Mouse (Mus musculus) MEL (cell line): ENCODE measurements around the gene Cul7. TPM values are rescaled to one million over a fixed set of nuclear protein-coding genes. Genes with fewer than 3 reads are reported as not detected.

Source experiments
- DNase-seq: peaks from one replicate; pipeline ENCODE4 v3.0.0; 2011; ENCODE audit warnings: low read depth, low spot score
- H3K27ac ChIP-seq: 2 replicates; pipeline ENCODE4 v1.5.1; 2012; ENCODE audit warnings: low read depth, mild to moderate bottlenecking, control low read depth, low read length, moderate library complexity; ENCODE audit not compliant: control insufficient read depth
- H3K27me3 ChIP-seq, 2 experiments: fragments of 150-350 bp in 1 of 2; sonication (generic) in 1 of 2; 2 replicates each; pipeline ENCODE4 v1.6.1; 2012; ENCODE audit warnings: low read length in 2 of 2, mild to moderate bottlenecking in 2 of 2, improper control_type of control experiment in 1 of 2, moderate library complexity in 1 of 2; ENCODE audit not compliant: insufficient read depth in 2 of 2, control insufficient read depth in 1 of 2
- H3K36me3 ChIP-seq, 2 experiments: 2 replicates each; pipeline ENCODE4 v1.6.1; 2012 to 2014; ENCODE audit warnings: low read length in 2 of 2, improper control_type of control experiment in 1 of 2, inconsistent platforms in 1 of 2, mild to moderate bottlenecking in 1 of 2; ENCODE audit not compliant: insufficient read depth in 2 of 2, control insufficient read depth in 1 of 2
- H3K4me1 ChIP-seq, 2 experiments: fragments of 150-350 bp in 1 of 2; sonication (generic) in 1 of 2; 2 replicates each; pipeline ENCODE4 v1.6.1; 2012; ENCODE audit warnings: low read length in 2 of 2, improper control_type of control experiment in 1 of 2, mild to moderate bottlenecking in 1 of 2; ENCODE audit not compliant: insufficient read depth in 2 of 2, control insufficient read depth in 1 of 2
- H3K4me3 ChIP-seq, 2 experiments: fragments of 150-350 bp in 1 of 2; sonication (generic) in 1 of 2; 2 replicates each; pipeline ENCODE4 v1.5.1; 2012; ENCODE audit warnings: low read depth in 2 of 2, low read length in 2 of 2, mild to moderate bottlenecking in 2 of 2, moderate library complexity in 2 of 2, control low read depth in 1 of 2, improper control_type of control experiment in 1 of 2; ENCODE audit not compliant: control insufficient read depth in 1 of 2, insufficient read depth in 1 of 2
- H3K79me2 ChIP-seq: 2 replicates; pipeline ENCODE4 v1.6.1; 2012; ENCODE audit warnings: mild to moderate bottlenecking, low read length, moderate library complexity; ENCODE audit not compliant: control insufficient read depth, poor library complexity, insufficient read depth
- H3K9ac ChIP-seq: 2 replicates; pipeline ENCODE4 v1.6.1; 2012; ENCODE audit warnings: low read depth, mild to moderate bottlenecking, control low read depth, low read length, moderate library complexity; ENCODE audit not compliant: control insufficient read depth, poor library complexity, severe bottlenecking
- H3K9me3 ChIP-seq: fragments of 150-350 bp; sonication (generic); replicated peaks from 2 replicates; pipeline ENCODE4 v1.6.1; 2012; ENCODE audit warnings: mild to moderate bottlenecking, low read length, improper control_type of control experiment, moderate library complexity; ENCODE audit not compliant: insufficient read depth
- CHD1 ChIP-seq: IDR thresholded peaks from 2 replicates; pipeline ENCODE4 v1.6.1; 2012; ENCODE audit warnings: low read depth, mild to moderate bottlenecking, inconsistent platforms, low read length, improper control_type of control experiment
- CHD2 ChIP-seq: IDR thresholded peaks from 2 replicates; pipeline ENCODE4 v1.6.1; 2011; ENCODE audit warnings: low read length, improper control_type of control experiment
- E2F4 ChIP-seq: IDR thresholded peaks from 2 replicates; pipeline ENCODE4 v1.6.1; 2011; ENCODE audit warnings: low read depth, low read length, improper control_type of control experiment, borderline replicate concordance
- ELF1 ChIP-seq: IDR thresholded peaks from 2 replicates; pipeline ENCODE4 v1.6.1; 2014; ENCODE audit warnings: low read depth, mild to moderate bottlenecking, inconsistent platforms, low read length, improper control_type of control experiment, moderate library complexity
- GABPA ChIP-seq: IDR thresholded peaks from 2 replicates; pipeline ENCODE4 v1.6.1; 2012; ENCODE audit warnings: low read depth, mild to moderate bottlenecking, inconsistent platforms, low read length, improper control_type of control experiment, moderate library complexity
- JUND ChIP-seq: IDR thresholded peaks from 2 replicates; pipeline ENCODE4 v1.6.1; 2011; ENCODE audit warnings: low read depth, mild to moderate bottlenecking, improper control_type of control experiment, low read length
- MAFK ChIP-seq: IDR thresholded peaks from 2 replicates; pipeline ENCODE4 v1.6.1; 2011; ENCODE audit warnings: low read depth, mild to moderate bottlenecking, low read length, improper control_type of control experiment, borderline replicate concordance
- MAZ ChIP-seq: IDR thresholded peaks from 2 replicates; pipeline ENCODE4 v1.6.1; 2012; ENCODE audit warnings: low read depth, mild to moderate bottlenecking, inconsistent platforms, low read length, improper control_type of control experiment
- NELFE ChIP-seq: IDR thresholded peaks from 2 replicates; pipeline ENCODE4 v1.6.1; 2011; ENCODE audit warnings: low read depth, low read length, improper control_type of control experiment
- POLR2AphosphoS5 ChIP-seq: IDR thresholded peaks from 2 replicates; pipeline ENCODE4 v1.6.1; 2012; ENCODE audit warnings: low read depth, borderline replicate concordance, mild to moderate bottlenecking, inconsistent platforms, low read length, moderate library complexity, mixed read lengths
- RAD21 ChIP-seq: IDR thresholded peaks from 2 replicates; pipeline ENCODE4 v1.6.1; 2011; ENCODE audit warnings: mild to moderate bottlenecking, low read depth, low read length, improper control_type of control experiment
- SMC3 ChIP-seq: IDR thresholded peaks from 2 replicates; pipeline ENCODE4 v1.6.1; 2011; ENCODE audit warnings: low read depth, low read length, improper control_type of control experiment
- TAL1 ChIP-seq: IDR thresholded peaks from 2 replicates; pipeline ENCODE4 v1.6.1; 2012; ENCODE audit warnings: mild to moderate bottlenecking, inconsistent platforms, low read length, moderate library complexity, mixed read lengths
- TCF12 ChIP-seq: IDR thresholded peaks from 2 replicates; pipeline ENCODE4 v1.6.1; 2014; ENCODE audit warnings: low read depth, mild to moderate bottlenecking, inconsistent platforms, low read length, improper control_type of control experiment, moderate library complexity
- UBTF ChIP-seq: IDR thresholded peaks from 2 replicates; pipeline ENCODE4 v1.6.1; 2012; ENCODE audit warnings: low read depth, mild to moderate bottlenecking, inconsistent platforms, low read length, improper control_type of control experiment, moderate library complexity, borderline replicate concordance; ENCODE audit not compliant: insufficient read depth
- USF2 ChIP-seq, 2 experiments: IDR thresholded peaks; 2 replicates each; pipeline ENCODE4 v1.6.1; 2011 to 2012; ENCODE audit warnings: improper control_type of control experiment in 2 of 2, low read length in 2 of 2, borderline replicate concordance in 1 of 2, inconsistent platforms in 1 of 2, low read depth in 1 of 2, mild to moderate bottlenecking in 1 of 2; ENCODE audit not compliant: insufficient read depth in 1 of 2
- ZC3H11A ChIP-seq: IDR thresholded peaks from 2 replicates; pipeline ENCODE4 v1.6.1; 2012; ENCODE audit warnings: low read depth, mild to moderate bottlenecking, inconsistent platforms, low read length, improper control_type of control experiment
- polyA plus RNA-seq, 2 experiments: library from polyadenylated mRNA; stranded (reverse) in 1 of 2; unstranded in 1 of 2; fragments of >175 nt in 1 of 2; fragments of >200 nt in 1 of 2; gene quantifications; 2 replicates each; pipeline versions ENCODE4 v1.2.1 to v1.2.4; 2012; ENCODE audit warnings: low replicate concordance in 2 of 2, low read depth in 1 of 2; ENCODE audit not compliant: insufficient read length in 2 of 2, insufficient read depth in 1 of 2, missing spikeins in 1 of 2
- total RNA-seq: library from RNA; depleted of rRNA; stranded (reverse); fragments of 300-350 nt; gene quantifications from 2 replicates; pipeline ENCODE4 v1.2.3, GENCODE M21; 2012; rRNA removed

The Cul7 gene
- total and polyA plus RNA-seq, 3 experiments = 32.6 to 45.8 (median 35.8) TPM

DNA sequence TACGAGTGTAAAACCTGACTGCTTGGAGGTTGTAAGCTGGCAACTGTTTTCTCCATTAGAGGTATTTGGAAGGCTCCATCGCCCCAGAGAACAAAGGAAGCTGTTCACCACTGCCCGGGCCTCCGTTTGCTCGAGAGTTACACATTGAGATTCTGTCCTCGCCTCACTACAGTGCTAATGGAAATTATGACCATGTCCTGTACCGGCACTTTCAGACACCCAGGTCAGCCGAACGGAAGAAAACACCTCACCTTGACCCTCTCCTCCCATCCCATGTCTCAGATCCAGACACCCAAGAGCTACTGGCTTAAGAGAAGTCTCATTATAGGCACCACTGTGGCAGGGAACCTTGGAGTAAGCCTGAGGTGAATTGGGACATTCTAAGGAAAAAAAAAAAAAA is 63.7 kb downstream of the Cul7 start:
- no peak for TF ChIP-seq USF2 (IDR thresholded peaks at IDR 0.05; ENCODE audit: borderline replicate concordance in 1 of 2, insufficient read depth in 1 of 2, low read depth in 1 of 2, low read length in 2 of 2)
- no peak for TF ChIP-seq RAD21
- no peak for TF ChIP-seq MAFK
- TF ChIP-seq CHD1 = no peak
- TF ChIP-seq CHD2 = no peak
- TF ChIP-seq MAZ = no peak
- TF ChIP-seq GABPA = no peak
- TF ChIP-seq ZC3H11A = no peak
- no peak for TF ChIP-seq POLR2AphosphoS5
- TF ChIP-seq UBTF = no peak
- TF ChIP-seq ELF1 = no peak
- TF ChIP-seq TCF12 = no peak
- TF ChIP-seq TAL1 = no peak
- no peak for TF ChIP-seq JUND
- TF ChIP-seq E2F4 = no peak
- TF ChIP-seq SMC3 = no peak
- no peak for TF ChIP-seq NELFE
- peaks cover 4 to 6% of the 10 kb centered on the region in 2 experiments for H3K36me3 ChIP-seq
- H3K4me1 ChIP-seq = peaks cover 0 to 16% of the 10 kb centered on the region in 2 experiments; a peak in 2 of 4 replicates
- no peak for DNase-seq
- H3K9me3 ChIP-seq = no peaks in the 10 kb centered on the region
- H3K27me3 ChIP-seq = no peaks in the 10 kb centered on the region
- H3K4me3 ChIP-seq = no peak overlapping the region
- no peak overlapping the region for H3K9ac ChIP-seq
- H3K27ac ChIP-seq = no peak overlapping the region
- H3K79me2 ChIP-seq = peaks cover 21% of the 10 kb centered on the region

Other genes with a start within 250 kb of the Cul7 start
- not detected in 2 replicates for gene Crip3, start 221.4 kb upstream of the Cul7 start, total RNA-seq
- not detected for gene Crip3, start 221.4 kb upstream of the Cul7 start, polyA plus RNA-seq
- not detected in 2 replicates for gene Slc22a7, start 211.9 kb upstream of the Cul7 start, total RNA-seq
- gene Slc22a7, start 211.9 kb upstream of the Cul7 start, polyA plus RNA-seq = not detected
- gene Ttbk1, start 162.7 kb upstream of the Cul7 start, total RNA-seq = not detected in 2 replicates
- gene Ttbk1, start 162.7 kb upstream of the Cul7 start, polyA plus RNA-seq = under 1 TPM in 1 of 2 experiments, not detected in 1; 0.08 TPM
- gene Dnph1, start 153.6 kb upstream of the Cul7 start, total RNA-seq = 37.2 and 40.8 TPM in 2 replicates
- gene Dnph1, start 153.6 kb upstream of the Cul7 start, polyA plus RNA-seq = 10 to 100 TPM in 1 of 2 experiments, not detected in 1; 86.5 TPM
- 3.6 TPM in 2 replicates for gene Cul9, start 103.9 kb upstream of the Cul7 start, total RNA-seq
- 10 to 100 TPM in 1 of 2 experiments, not detected in 1; 10.7 TPM for gene Cul9, start 103.9 kb upstream of the Cul7 start, polyA plus RNA-seq
- 38.9 and 43.9 TPM in 2 replicates for gene Srf, start 94.2 kb upstream of the Cul7 start, total RNA-seq
- gene Srf, start 94.2 kb upstream of the Cul7 start, polyA plus RNA-seq = 100 to 1,000 TPM in 1 of 2 experiments, not detected in 1; 114 TPM
- 0.04 and 0.39 TPM in 2 replicates for gene Ptk7, start 20.8 kb upstream of the Cul7 start, total RNA-seq
- gene Ptk7, start 20.8 kb upstream of the Cul7 start, polyA plus RNA-seq = under 1 TPM in 1 of 2 experiments, not detected in 1; 0.10 TPM
- 4.6 and 5.4 TPM in 2 replicates for gene Klc4, start 4.3 kb upstream of the Cul7 start, total RNA-seq
- gene Klc4, start 4.3 kb upstream of the Cul7 start, polyA plus RNA-seq = 1 to 10 TPM in 1 of 2 experiments, not detected in 1; 9.5 TPM
- gene Mrpl2, start 4.1 kb upstream of the Cul7 start, total RNA-seq = 224 and 237 TPM in 2 replicates
- gene Mrpl2, start 4.1 kb upstream of the Cul7 start, polyA plus RNA-seq = 100 to 1,000 TPM in 1 of 2 experiments, not detected in 1; 207 TPM
- 43.6 and 55.3 TPM in 2 replicates for gene Rrp36, start 24.0 kb downstream of the Cul7 start, total RNA-seq
- gene Rrp36, start 24.0 kb downstream of the Cul7 start, polyA plus RNA-seq = 10 to 100 TPM in 1 of 2 experiments, not detected in 1; 51.2 TPM
- gene Mea1, start 28.5 kb downstream of the Cul7 start, total RNA-seq = 75.1 and 84.0 TPM in 2 replicates
- gene Mea1, start 28.5 kb downstream of the Cul7 start, polyA plus RNA-seq = 100 to 1,000 TPM in 1 of 2 experiments, not detected in 1; 124 TPM
- 93.6 and 95.0 TPM in 2 replicates for gene Klhdc3, start 30.6 kb downstream of the Cul7 start, total RNA-seq
- gene Klhdc3, start 30.6 kb downstream of the Cul7 start, polyA plus RNA-seq = 100 to 1,000 TPM in 1 of 2 experiments, not detected in 1; 203 TPM
- gene Ppp2r5d, start 54.8 kb downstream of the Cul7 start, total RNA-seq = 45.1 and 47.6 TPM in 2 replicates
- 10 to 100 TPM; 80.4 to 82.9 TPM for gene Ppp2r5d, start 54.8 kb downstream of the Cul7 start, polyA plus RNA-seq
- 17.7 and 23.0 TPM in 2 replicates for gene Pex6, start 61.1 kb downstream of the Cul7 start, total RNA-seq
- gene Pex6, start 61.1 kb downstream of the Cul7 start, polyA plus RNA-seq = 10 to 100 TPM in 1 of 2 experiments, not detected in 1; 31.2 TPM
- gene Gnmt, start 78.8 kb downstream of the Cul7 start, total RNA-seq = 0.23 and 0.62 TPM in 2 replicates
- gene Gnmt, start 78.8 kb downstream of the Cul7 start, polyA plus RNA-seq = 1 to 10 TPM in 1 of 2 experiments, not detected in 1; 1.6 TPM
- gene Cnpy3, start 101.9 kb downstream of the Cul7 start, total RNA-seq = 48.7 and 61.4 TPM in 2 replicates
- gene Cnpy3, start 101.9 kb downstream of the Cul7 start, polyA plus RNA-seq = 10 to 100 TPM in 1 of 2 experiments, not detected in 1; 90.2 TPM
- 1.7 and 2.0 TPM in 2 replicates for gene Ptcra, start 113.4 kb downstream of the Cul7 start, total RNA-seq
- gene Ptcra, start 113.4 kb downstream of the Cul7 start, polyA plus RNA-seq = 1 to 10 TPM in 1 of 2 experiments, not detected in 1; 1.8 TPM
- 41.3 and 42.2 TPM in 2 replicates for gene 2310039H08Rik, start 122.3 kb downstream of the Cul7 start, total RNA-seq
- 10 to 100 TPM in 1 of 2 experiments, not detected in 1; 53.2 TPM for gene 2310039H08Rik, start 122.3 kb downstream of the Cul7 start, polyA plus RNA-seq
- gene Rpl7l1, start 132.3 kb downstream of the Cul7 start, total RNA-seq = 152 and 166 TPM in 2 replicates
- gene Rpl7l1, start 132.3 kb downstream of the Cul7 start, polyA plus RNA-seq = 100 to 1,000 TPM; 174 to 342 TPM
- 3.7 and 5.8 TPM in 2 replicates for gene Bicral, start 208.1 kb downstream of the Cul7 start, total RNA-seq
- gene Bicral, start 208.1 kb downstream of the Cul7 start, polyA plus RNA-seq = 1 to 10 TPM in 1 of 2 experiments, not detected in 1; 6.9 TPM
- 23.6 and 31.8 TPM in 2 replicates for gene Tbcc, start 240.3 kb downstream of the Cul7 start, total RNA-seq
- gene Tbcc, start 240.3 kb downstream of the Cul7 start, polyA plus RNA-seq = 10 to 100 TPM in 1 of 2 experiments, not detected in 1; 19.3 TPM